Mouse (Mus musculus): ENCODE measurements around the gene Gm9044. TPM values are rescaled to one million over a fixed set of nuclear protein-coding genes. Genes with fewer than 3 reads are reported as not detected.
A peak's percentile ranks its signal among the peaks of the same experiment; 100 is the strongest.
"Not testable (repeated sequence)": the region's sequence is repeated elsewhere in the genome, so short reads cannot be mapped to it uniquely, and the experiment has no call there.

The Gm9044 gene
- polyA plus RNA-seq (2015; fragmentation: Nextera tagmentation; extraction: Ambion mirVana), result not detected in 2 replicates

DNA sequence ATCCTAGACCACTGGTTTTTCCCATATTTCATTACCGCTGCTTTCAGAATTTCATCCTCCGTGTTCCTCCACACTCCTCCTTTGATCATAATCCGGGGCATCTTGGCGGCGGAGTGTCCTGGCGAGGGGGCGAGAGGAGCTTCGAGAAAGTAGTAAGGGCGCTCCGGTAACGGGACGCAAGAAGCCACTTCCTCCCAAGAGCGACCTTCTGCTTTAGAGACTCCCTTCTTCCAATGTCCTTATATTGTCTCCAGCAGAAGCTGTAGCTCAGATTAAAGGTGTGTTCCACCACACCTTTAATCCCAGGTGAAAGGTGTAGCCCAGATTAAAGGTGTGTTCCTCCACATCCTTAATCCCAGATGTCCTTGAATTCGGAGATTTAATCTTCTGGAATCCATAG lies at the start of gene Gm9044:
Gm9044 (minus strand) TSS at position 101 of the 400 bp plus-strand sequence.
- not testable (repeated sequence) for H3K4me1 ChIP-seq (ENCODE audit: control insufficient read depth, insufficient read depth, low read length); H3K27ac ChIP-seq (ENCODE audit: low read length); H3K27me3 ChIP-seq (replicated peaks; ENCODE audit: control insufficient read depth, insufficient read depth, low read length); H3K9ac ChIP-seq (ENCODE audit: low read depth, low read length); H3K36me3 ChIP-seq (ENCODE audit: control insufficient read depth, insufficient read depth, low read length); H3K4me3 ChIP-seq (ENCODE audit: low read length); ATAC-seq; H3K4me2 ChIP-seq (ENCODE audit: low read depth, low read length); H3K9me3 ChIP-seq (ENCODE audit: control insufficient read depth, low read length)
- no CpG with 5 or more reads among the region's 14 CpGs for WGBS

DNA sequence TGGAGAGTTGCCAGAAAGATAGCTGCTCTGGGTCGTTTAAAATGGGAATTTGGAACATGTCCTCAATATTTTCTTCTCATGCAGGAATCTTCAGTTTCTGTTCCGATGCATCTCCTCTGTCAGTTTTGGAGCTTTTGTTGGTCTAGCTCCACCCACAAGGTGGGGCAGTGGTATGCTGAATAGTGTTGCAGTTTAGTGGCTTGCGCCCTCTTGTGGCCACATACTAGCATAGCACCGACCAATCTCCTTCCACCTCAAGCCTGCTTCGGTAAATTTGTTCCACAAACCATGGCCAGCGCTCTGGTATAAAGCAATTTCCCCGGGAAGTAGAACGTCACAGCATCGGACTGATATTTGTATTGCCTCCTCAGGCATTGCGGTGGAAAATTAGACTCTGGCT lies 38.2 kb upstream of the Gm9044 start:
- H3K4me2 ChIP-seq (ENCODE audit: low read depth, low read length), result no peak overlapping the region; the same call in 1 of the 2 replicates
- H3K9me3 ChIP-seq (ENCODE audit: control insufficient read depth, low read length), result no peaks in the 10 kb centered on the region
- no peaks in the 10 kb centered on the region for H3K36me3 ChIP-seq (ENCODE audit: control insufficient read depth, insufficient read depth, low read length)
- no peak overlapping the region for H3K9ac ChIP-seq (ENCODE audit: low read depth, low read length)
- H3K27ac ChIP-seq (ENCODE audit: low read length), result no peak overlapping the region
- H3K27me3 ChIP-seq (replicated peaks; ENCODE audit: control insufficient read depth, insufficient read depth, low read length), result no peaks in the 10 kb centered on the region
- WGBS, result 4% methylated on average over 10 of the region's 10 CpGs
- H3K4me1 ChIP-seq (ENCODE audit: control insufficient read depth, insufficient read depth, low read length), result no peaks in the 10 kb centered on the region
- no peak overlapping the region for H3K4me3 ChIP-seq (ENCODE audit: low read length)
- ATAC-seq, result peak; percentile 90

- ATAC-seq, result no peak
- WGBS, result 87% methylated on average over 9 of the region's 9 CpGs
- H3K4me2 ChIP-seq (ENCODE audit: low read depth, low read length), result no peak overlapping the region
These were observed 37.3 kb upstream of the Gm9044 start for GRCm38 (mm10) chr10:118369518-118369917.

DNA sequence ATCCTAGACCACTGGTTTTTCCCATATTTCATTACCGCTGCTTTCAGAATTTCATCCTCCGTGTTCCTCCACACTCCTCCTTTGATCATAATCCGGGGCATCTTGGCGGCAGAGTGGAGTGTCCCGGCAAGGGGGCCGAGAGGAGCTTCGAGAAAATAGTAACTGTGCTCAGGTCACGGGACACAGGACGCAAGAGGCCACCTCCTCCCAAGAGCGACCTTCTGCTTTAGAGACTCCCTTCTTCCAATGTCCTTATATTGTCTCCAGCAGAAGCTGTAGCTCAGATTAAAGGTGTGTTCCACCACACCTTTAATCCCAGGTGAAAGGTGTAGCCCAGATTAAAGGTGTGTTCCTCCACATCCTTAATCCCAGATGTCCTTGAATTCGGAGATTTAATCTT lies 21.8 kb upstream of the Gm9044 start, which contains the start of gene Gm9049:
Gm9049 (minus strand) TSS at position 101 of the 400 bp plus-strand sequence.
- not testable (repeated sequence) for H3K4me2 ChIP-seq (ENCODE audit: low read depth, low read length); H3K9ac ChIP-seq (ENCODE audit: low read depth, low read length); H3K9me3 ChIP-seq (ENCODE audit: control insufficient read depth, low read length); H3K27me3 ChIP-seq (replicated peaks; ENCODE audit: control insufficient read depth, insufficient read depth, low read length); H3K36me3 ChIP-seq (ENCODE audit: control insufficient read depth, insufficient read depth, low read length); H3K4me1 ChIP-seq (ENCODE audit: control insufficient read depth, insufficient read depth, low read length); H3K27ac ChIP-seq (ENCODE audit: low read length); ATAC-seq; H3K4me3 ChIP-seq (ENCODE audit: low read length)
- no CpG with 5 or more reads among the region's 11 CpGs for WGBS

More at GRCm38 (mm10) chr10:118369518-118369917, 37.3 kb upstream of the Gm9044 start:
- H3K27ac ChIP-seq (ENCODE audit: low read length), result no peak overlapping the region
- H3K36me3 ChIP-seq (ENCODE audit: control insufficient read depth, insufficient read depth, low read length), result no peaks in the 10 kb centered on the region
- no peaks in the 10 kb centered on the region for H3K27me3 ChIP-seq (replicated peaks; ENCODE audit: control insufficient read depth, insufficient read depth, low read length)
- H3K4me1 ChIP-seq (ENCODE audit: control insufficient read depth, insufficient read depth, low read length), result no peaks in the 10 kb centered on the region
- no peaks in the 10 kb centered on the region for H3K9me3 ChIP-seq (ENCODE audit: control insufficient read depth, low read length)
- no peak overlapping the region for H3K9ac ChIP-seq (ENCODE audit: low read depth, low read length)
- no peak overlapping the region for H3K4me3 ChIP-seq (ENCODE audit: low read length)

DNA sequence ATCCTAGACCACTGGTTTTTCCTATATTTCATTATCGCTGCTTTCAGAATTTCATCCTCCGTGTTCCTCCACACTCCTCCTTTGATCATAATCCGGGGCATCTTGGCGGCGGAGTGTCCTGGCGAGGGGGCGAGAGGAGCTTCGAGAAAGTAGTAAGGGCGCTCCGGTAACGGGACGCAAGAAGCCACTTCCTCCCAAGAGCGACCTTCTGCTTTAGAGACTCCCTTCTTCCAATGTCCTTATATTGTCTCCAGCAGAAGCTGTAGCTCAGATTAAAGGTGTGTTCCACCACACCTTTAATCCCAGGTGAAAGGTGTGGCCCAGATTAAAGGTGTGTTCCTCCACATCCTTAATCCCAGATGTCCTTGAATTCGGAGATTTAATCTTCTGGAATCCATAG lies 16.4 kb upstream of the Gm9044 start, which contains the start of gene Gm9048:
Gm9048 (minus strand) TSS at position 101 of the 400 bp plus-strand sequence.
- not testable (repeated sequence) for H3K4me3 ChIP-seq (ENCODE audit: low read length); ATAC-seq; H3K4me2 ChIP-seq (ENCODE audit: low read depth, low read length); H3K27ac ChIP-seq (ENCODE audit: low read length); H3K9me3 ChIP-seq (ENCODE audit: control insufficient read depth, low read length); H3K27me3 ChIP-seq (replicated peaks; ENCODE audit: control insufficient read depth, insufficient read depth, low read length); H3K36me3 ChIP-seq (ENCODE audit: control insufficient read depth, insufficient read depth, low read length); H3K9ac ChIP-seq (ENCODE audit: low read depth, low read length); H3K4me1 ChIP-seq (ENCODE audit: control insufficient read depth, insufficient read depth, low read length)
- WGBS, result 100% methylated on average over 1 of the region's 14 CpGs

DNA sequence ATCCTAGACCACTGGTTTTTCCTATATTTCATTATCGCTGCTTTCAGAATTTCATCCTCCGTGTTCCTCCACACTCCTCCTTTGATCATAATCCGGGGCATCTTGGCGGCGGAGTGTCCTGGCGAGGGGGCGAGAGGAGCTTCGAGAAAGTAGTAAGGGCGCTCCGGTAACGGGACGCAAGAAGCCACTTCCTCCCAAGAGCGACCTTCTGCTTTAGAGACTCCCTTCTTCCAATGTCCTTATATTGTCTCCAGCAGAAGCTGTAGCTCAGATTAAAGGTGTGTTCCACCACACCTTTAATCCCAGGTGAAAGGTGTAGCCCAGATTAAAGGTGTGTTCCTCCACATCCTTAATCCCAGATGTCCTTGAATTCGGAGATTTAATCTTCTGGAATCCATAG lies 10.9 kb upstream of the Gm9044 start, which contains the start of gene Gm9046:
Gm9046 (minus strand) TSS at position 101 of the 400 bp plus-strand sequence.
- H3K9ac ChIP-seq (ENCODE audit: low read depth, low read length); H3K4me1 ChIP-seq (ENCODE audit: control insufficient read depth, insufficient read depth, low read length); H3K4me3 ChIP-seq (ENCODE audit: low read length); H3K27me3 ChIP-seq (replicated peaks; ENCODE audit: control insufficient read depth, insufficient read depth, low read length); H3K9me3 ChIP-seq (ENCODE audit: control insufficient read depth, low read length); ATAC-seq; H3K36me3 ChIP-seq (ENCODE audit: control insufficient read depth, insufficient read depth, low read length); H3K27ac ChIP-seq (ENCODE audit: low read length); H3K4me2 ChIP-seq (ENCODE audit: low read depth, low read length): not testable (repeated sequence)
- WGBS, result no CpG with 5 or more reads among the region's 14 CpGs

DNA sequence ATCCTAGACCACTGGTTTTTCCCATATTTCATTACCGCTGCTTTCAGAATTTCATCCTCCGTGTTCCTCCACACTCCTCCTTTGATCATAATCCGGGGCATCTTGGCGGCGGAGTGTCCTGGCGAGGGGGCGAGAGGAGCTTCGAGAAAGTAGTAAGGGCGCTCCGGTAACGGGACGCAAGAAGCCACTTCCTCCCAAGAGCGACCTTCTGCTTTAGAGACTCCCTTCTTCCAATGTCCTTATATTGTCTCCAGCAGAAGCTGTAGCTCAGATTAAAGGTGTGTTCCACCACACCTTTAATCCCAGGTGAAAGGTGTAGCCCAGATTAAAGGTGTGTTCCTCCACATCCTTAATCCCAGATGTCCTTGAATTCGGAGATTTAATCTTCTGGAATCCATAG lies 5.5 kb upstream of the Gm9044 start, which contains the start of gene Gm9045:
Gm9045 (minus strand) TSS at position 101 of the 400 bp plus-strand sequence.
- no CpG with 5 or more reads among the region's 14 CpGs for WGBS
- not testable (repeated sequence) for H3K4me1 ChIP-seq (ENCODE audit: control insufficient read depth, insufficient read depth, low read length); ATAC-seq; H3K9ac ChIP-seq (ENCODE audit: low read depth, low read length); H3K27me3 ChIP-seq (replicated peaks; ENCODE audit: control insufficient read depth, insufficient read depth, low read length); H3K4me3 ChIP-seq (ENCODE audit: low read length); H3K27ac ChIP-seq (ENCODE audit: low read length); H3K4me2 ChIP-seq (ENCODE audit: low read depth, low read length); H3K9me3 ChIP-seq (ENCODE audit: control insufficient read depth, low read length); H3K36me3 ChIP-seq (ENCODE audit: control insufficient read depth, insufficient read depth, low read length)

- H3K36me3 ChIP-seq (ENCODE audit: control insufficient read depth, insufficient read depth, low read length); H3K9ac ChIP-seq (ENCODE audit: low read depth, low read length); H3K4me2 ChIP-seq (ENCODE audit: low read depth, low read length); H3K27ac ChIP-seq (ENCODE audit: low read length); H3K27me3 ChIP-seq (replicated peaks; ENCODE audit: control insufficient read depth, insufficient read depth, low read length); H3K4me3 ChIP-seq (ENCODE audit: low read length); ATAC-seq; H3K9me3 ChIP-seq (ENCODE audit: control insufficient read depth, low read length); H3K4me1 ChIP-seq (ENCODE audit: control insufficient read depth, insufficient read depth, low read length): not testable (repeated sequence)
- no CpG with 5 or more reads among the region's 11 CpGs for WGBS
These were observed 5.3 kb downstream of the Gm9044 start, which contains the start of gene Gm9040 for GRCm38 (mm10) chr10:118326869-118327268. TSS of gene Gm9040 (minus strand) at chr10:118326969.

DNA sequence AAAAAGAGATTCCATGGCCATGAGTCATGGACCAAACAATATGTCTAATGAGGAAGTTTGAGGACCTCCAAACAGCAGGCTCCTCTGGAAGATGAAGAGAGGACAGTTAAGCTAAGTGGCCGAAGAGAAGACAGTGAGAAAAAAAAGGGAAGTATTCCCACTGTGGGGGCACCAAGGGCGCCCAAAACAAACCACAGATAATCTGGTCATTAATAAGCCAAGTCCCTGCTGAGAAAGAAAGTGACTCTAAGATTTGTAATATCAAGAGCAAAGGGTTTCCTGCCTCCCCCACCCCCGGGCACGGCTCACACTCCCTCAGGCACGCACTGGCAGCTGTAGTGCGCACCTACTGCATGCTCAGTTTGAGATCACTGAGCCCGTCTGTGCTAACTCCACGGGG lies 13.2 kb downstream of the Gm9044 start:
- no peak for ATAC-seq
- Histone ChIP-seq H3K27ac (ENCODE audit: low read length) (no peak overlapping the region), H3K4me2 (ENCODE audit: low read depth, low read length) (no peak overlapping the region), H3K4me3 (ENCODE audit: low read length) (no peak overlapping the region), H3K4me1 (ENCODE audit: control insufficient read depth, insufficient read depth, low read length) (no peaks in the 10 kb centered on the region), H3K27me3 (replicated peaks; ENCODE audit: control insufficient read depth, insufficient read depth, low read length) (no peaks in the 10 kb centered on the region), H3K36me3 (ENCODE audit: control insufficient read depth, insufficient read depth, low read length) (no peaks in the 10 kb centered on the region), H3K9ac (ENCODE audit: low read depth, low read length) (no peak overlapping the region), H3K9me3 (ENCODE audit: control insufficient read depth, low read length) (no peaks in the 10 kb centered on the region)
- 82% methylated on average over 8 of the region's 8 CpGs for WGBS

- not testable (repeated sequence) for H3K9me3 ChIP-seq (ENCODE audit: control insufficient read depth, low read length); H3K4me2 ChIP-seq (ENCODE audit: low read depth, low read length); H3K4me1 ChIP-seq (ENCODE audit: control insufficient read depth, insufficient read depth, low read length); H3K27me3 ChIP-seq (replicated peaks; ENCODE audit: control insufficient read depth, insufficient read depth, low read length); H3K36me3 ChIP-seq (ENCODE audit: control insufficient read depth, insufficient read depth, low read length); H3K9ac ChIP-seq (ENCODE audit: low read depth, low read length); H3K4me3 ChIP-seq (ENCODE audit: low read length); ATAC-seq; H3K27ac ChIP-seq (ENCODE audit: low read length)
- WGBS, result 41% methylated on average over 2 of the region's 2 CpGs
These were observed 30.1 kb downstream of the Gm9044 start for GRCm38 (mm10) chr10:118302133-118302532.
